Mouse (Mus musculus): ENCODE results near the gene Dthd1. TPM values are rescaled to one million over a fixed set of nuclear protein-coding genes. Genes with fewer than 3 reads are reported as not detected.

The Dthd1 gene
- total RNA-seq, 4 experiments from 2014 or later = not detected

- no peak for DNase-seq (ENCODE audit: low spot score in 2 of 2)
Observed at GRCm38 (mm10) chr5:62858282-62858681, 44.7 kb downstream of the Dthd1 start.

- DNase-seq (ENCODE audit: low spot score in 2 of 2) = no peak
Observed at GRCm38 (mm10) chr5:62864348-62864747, 50.7 kb downstream of the Dthd1 start.

GRCm38 (mm10) chr5:62867003-62867402 lies 53.4 kb downstream of the Dthd1 start:
- no peak for DNase-seq (ENCODE audit: low spot score in 2 of 2)

- DNase-seq (ENCODE audit: low spot score in 2 of 2) = no peak
Observed at GRCm38 (mm10) chr5:62879530-62879929, 65.9 kb downstream of the Dthd1 start.

GRCm38 (mm10) chr5:62895326-62895725 lies 81.7 kb downstream of the Dthd1 start:
- no peak for DNase-seq (ENCODE audit: low spot score in 2 of 2)

- DNase-seq (ENCODE audit: low spot score in 2 of 2) = no peak
Observed at GRCm38 (mm10) chr5:62906954-62907353, 93.3 kb downstream of the Dthd1 start.

GRCm38 (mm10) chr5:62909074-62909473 lies 95.5 kb downstream of the Dthd1 start:
- no peak for DNase-seq (ENCODE audit: low spot score in 2 of 2)

GRCm38 (mm10) chr5:62924616-62925015 lies 111.0 kb downstream of the Dthd1 start:
- DNase-seq (ENCODE audit: low spot score in 2 of 2) = no peak

Other genes with a start within 250 kb of the Dthd1 start
- gene Arap2, start 47.7 kb upstream of the Dthd1 start, total RNA-seq (2022) = 1 to 10 TPM in 1 of 4 experiments, under 1 TPM in 3; 0.67 to 1.5 (median 0.77) TPM

All from gastrocnemius, adult 8-10 months (tissue).